Mouse (Mus musculus): ENCODE data around the gene Rccd1.

The Rccd1 gene

GRCm38 (mm10) chr7:80324043-80324815 is at the start of gene Rccd1:
Gene Rccd1 (minus strand): TSS chr7:80324454.
- peak; percentile 99 for DNase-seq (ENCODE audit: low read depth, low spot score)

GRCm38 (mm10) chr7:80373850-80374249 is 49.6 kb upstream of the Rccd1 start:
- DNase-seq (ENCODE audit: low read depth, low spot score): no peak

- DNase-seq (ENCODE audit: low read depth, low spot score): no peak
Measured at GRCm38 (mm10) chr7:80373352-80373751, 49.1 kb upstream of the Rccd1 start.

DNA sequence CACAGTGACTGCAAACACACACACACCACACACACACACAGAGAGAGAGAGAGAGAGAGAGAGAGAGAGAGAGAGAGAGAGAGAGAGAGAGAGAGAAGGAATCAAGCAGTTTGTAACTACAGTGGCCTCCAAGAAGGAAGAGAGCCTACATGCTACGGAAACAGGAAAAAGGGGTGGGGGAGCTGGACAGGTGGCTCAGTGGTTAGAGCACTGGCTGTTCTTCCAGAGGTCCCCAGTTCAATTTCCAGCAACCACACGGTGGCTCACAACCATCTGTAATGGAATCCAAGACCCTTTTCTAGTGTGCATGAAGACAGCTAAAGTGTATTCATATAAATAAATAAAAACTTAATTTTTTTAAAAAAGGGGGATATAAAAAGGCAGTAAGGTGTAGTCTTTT is 48.4 kb upstream of the Rccd1 start:
- DNase-seq (ENCODE audit: low read depth, low spot score): no peak

DNA sequence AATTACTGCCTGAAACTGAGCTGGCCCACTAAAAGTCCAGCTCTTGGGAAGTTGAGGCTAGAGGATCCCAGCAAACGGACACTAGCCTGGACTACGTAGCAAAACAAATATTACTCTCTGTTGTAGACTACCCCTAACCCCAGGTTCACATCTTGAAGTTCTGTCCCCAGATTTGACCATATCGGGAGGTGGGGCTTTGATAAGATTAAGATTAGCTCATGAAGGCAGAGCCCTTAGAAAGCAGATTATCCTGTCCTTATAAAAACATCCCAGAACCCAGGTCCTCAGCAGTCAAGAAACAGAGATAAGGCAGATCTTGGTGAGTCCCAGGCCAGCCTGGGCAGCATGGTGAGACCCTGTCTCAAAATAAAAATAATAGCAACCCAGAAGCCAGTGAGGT is 47.9 kb upstream of the Rccd1 start:
- no peak for DNase-seq (ENCODE audit: low read depth, low spot score)

DNA sequence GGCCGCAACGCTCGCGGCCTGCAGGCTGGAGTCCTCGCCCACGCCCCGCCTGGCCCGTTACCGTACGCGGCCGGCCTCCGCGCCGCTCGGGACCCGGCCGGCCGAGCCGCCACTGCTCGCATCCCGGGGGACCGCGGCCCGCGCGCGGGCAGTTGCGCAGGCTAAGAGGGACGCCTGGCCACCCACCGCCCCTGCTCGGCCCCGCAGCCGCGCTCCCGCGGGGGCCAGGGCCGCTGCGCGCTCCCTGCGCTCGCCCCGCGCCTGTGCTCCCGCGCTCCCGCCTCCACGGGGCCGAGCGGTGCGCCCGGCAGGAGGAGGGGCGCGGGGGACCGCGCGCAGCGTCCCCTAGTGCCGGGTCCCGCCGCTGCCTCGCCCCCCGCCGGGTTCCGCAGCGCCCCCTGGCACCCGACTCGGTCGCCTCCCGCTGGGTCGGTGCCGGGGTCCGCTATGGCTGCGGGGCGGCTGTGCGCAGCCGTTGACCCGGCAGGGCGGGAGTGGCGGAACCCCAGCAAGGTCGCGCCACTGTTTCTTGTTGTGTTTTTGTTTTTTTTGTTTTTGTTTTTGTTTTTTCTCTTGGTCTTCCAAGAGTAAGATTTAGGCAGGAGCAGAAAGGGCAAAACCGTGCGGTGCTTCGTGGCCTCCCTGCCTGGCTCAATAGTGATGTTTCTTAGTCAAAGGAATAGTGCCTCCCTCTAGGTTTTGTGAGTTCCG is 46.9 kb upstream of the Rccd1 start, which contains the start of gene Man2a2:
Gene Man2a2, minus strand, starts transcription at position 335 of the 711 bp plus-strand sequence.
- no peak for DNase-seq (ENCODE audit: low read depth, low spot score)

DNA sequence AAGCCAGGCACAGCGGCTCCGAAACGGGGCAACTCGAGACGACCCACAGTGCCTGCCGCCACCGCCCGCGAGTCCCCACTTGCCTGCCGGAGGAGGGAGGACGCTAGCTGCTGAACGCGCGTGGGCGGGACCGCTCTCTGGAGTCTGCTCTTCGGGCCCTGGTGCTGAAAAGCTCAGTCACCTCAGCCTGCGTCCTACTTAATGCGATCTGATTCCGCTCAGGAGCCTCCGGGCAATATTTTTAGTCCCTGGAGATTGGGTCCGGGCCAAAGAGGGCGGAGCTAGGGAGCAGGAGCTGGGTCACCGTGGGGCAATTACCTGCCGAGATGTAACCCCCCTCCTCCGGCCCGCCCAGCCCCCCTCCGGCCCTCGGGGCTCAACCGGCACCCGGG is 46.4 kb upstream of the Rccd1 start:
- peak; percentile 76 for DNase-seq (ENCODE audit: low read depth, low spot score)

- DNase-seq (ENCODE audit: low read depth, low spot score): no peak
Measured at GRCm38 (mm10) chr7:80369967-80370431, 45.7 kb upstream of the Rccd1 start.

GRCm38 (mm10) chr7:80369461-80369860 is 45.2 kb upstream of the Rccd1 start:
- DNase-seq (ENCODE audit: low read depth, low spot score): no peak

DNA sequence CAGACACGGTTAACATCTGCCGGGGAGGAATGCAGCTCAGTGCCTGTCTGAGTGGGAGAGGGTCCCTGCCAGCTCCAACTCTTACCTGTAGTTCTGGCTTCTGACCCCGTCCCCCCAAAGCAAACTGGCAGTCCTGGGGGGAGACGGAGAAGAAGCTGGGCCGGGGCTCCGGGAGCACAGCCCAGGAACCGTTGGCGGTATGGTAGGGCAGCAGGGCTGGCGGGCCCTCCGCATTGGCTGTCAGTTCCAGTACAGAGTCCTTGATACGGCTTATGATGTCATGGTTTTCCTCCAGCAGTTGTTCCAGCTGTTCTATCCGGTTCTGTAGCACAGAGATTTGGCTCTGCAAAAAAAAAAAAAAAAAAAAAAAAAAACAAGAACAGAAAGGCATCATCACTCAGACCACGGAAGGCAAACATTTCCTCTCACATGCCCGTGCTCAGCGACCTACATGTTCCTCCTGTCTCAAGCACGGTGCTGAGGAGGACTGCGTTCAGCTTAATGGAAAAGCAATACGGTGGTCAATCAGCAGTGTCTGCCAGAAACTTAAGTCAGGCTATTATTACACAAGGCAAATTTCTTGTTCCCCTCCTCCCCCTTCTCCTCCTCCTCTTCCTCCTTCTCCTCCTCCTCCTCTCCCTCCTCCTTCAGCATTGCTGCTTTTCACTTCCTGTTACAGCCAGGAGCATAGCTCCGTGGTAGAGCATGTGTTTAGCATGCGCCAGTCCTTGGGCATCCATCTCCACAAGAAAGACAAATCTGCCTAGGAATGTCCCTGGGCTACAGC is 44.6 kb upstream of the Rccd1 start:
- no peak for DNase-seq (ENCODE audit: low read depth, low spot score)

GRCm38 (mm10) chr7:80368009-80368408 is 43.8 kb upstream of the Rccd1 start:
- DNase-seq (ENCODE audit: low read depth, low spot score): no peak

GRCm38 (mm10) chr7:80367232-80367631 is 43.0 kb upstream of the Rccd1 start:
- no peak for DNase-seq (ENCODE audit: low read depth, low spot score)

DNA sequence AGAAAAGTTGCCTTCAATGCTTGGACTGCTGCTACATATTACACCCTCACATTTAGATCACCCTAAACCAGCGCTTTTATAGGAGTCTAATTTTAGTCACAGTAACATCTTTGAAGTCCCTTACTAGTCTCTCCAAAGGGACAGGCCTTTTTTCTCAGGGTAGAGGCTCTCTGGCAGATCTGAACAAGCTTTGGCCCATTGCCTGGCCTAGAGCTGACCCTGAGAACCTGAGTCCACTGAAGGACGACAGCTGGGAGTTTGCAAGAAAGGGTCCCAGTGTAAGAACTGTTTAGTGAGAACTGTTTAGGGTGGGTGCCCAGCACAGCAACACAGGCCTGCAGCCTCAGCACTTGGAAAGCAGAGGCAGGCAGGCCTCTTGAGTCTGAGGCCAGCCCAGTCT is 41.5 kb upstream of the Rccd1 start:
- DNase-seq (ENCODE audit: low read depth, low spot score): no peak

GRCm38 (mm10) chr7:80360435-80360834 is 36.2 kb upstream of the Rccd1 start:
- no peak for DNase-seq (ENCODE audit: low read depth, low spot score)

- DNase-seq (ENCODE audit: low read depth, low spot score): no peak
Measured at GRCm38 (mm10) chr7:80358039-80358438, 33.8 kb upstream of the Rccd1 start.

- DNase-seq (ENCODE audit: low read depth, low spot score): no peak
Measured at GRCm38 (mm10) chr7:80357156-80357555, 32.9 kb upstream of the Rccd1 start.

DNA sequence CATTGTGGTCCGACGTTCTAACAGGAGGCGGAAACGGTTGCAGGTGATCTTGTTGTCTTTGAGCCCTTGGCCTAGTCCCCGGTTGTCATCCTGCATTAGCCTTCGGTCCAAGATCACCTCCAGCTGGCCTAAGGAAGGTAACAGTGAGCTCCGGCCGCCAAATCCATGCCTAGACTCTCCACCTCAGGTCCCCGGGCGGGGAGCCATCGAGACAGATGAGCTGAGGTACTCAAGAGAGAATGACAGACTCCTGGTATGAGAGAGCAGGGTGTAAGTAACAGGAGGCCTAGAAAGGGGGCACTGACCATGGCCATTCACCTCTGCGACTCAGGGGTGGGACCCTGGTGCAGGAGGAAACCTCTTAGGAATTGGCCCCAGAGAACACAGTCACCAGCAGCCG is 32.1 kb upstream of the Rccd1 start:
- no peak for DNase-seq (ENCODE audit: low read depth, low spot score)

DNA sequence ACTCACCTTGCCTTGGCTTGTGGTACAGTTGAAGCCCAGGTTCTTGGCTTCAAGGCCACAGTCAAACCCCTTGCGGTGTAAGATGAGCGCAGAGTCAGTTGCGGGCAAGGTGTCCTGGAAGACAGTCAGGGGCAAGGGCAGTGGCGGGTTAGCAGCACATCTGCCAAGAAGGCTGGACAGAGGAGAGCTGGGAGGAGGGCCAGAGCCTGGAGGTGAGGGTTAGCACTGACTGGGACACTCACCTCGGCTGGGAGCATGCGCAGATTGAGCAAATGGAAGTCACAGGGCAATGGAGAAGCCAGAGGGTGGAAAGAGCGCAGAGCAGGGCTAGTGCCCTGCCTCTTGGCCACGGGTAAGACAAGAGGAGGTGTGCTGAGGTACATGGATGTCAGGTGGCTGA is 28.7 kb upstream of the Rccd1 start:
- no peak for DNase-seq (ENCODE audit: low read depth, low spot score)

DNA sequence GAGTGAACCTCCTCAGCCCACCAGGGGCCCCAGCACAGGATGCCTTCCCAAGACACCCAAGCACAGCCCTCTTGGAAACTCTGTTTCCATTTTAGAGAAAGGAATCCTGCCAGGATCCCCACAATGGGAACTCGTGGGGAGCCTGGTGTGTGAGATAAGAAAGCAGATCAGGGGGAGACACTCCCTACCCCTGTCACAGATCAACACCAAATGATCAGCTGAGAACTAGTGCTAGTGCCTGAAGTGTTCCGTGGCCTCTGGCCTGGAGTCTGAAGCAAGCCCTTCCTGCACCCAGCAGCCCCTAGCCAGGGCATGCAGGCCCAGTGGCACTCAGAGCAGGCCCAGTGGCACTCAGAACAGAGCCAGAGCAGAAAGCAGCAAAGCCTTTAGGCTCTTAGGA is 26.6 kb upstream of the Rccd1 start:
- DNase-seq (ENCODE audit: low read depth, low spot score): no peak

- no peak for DNase-seq (ENCODE audit: low read depth, low spot score)
Measured at GRCm38 (mm10) chr7:80347670-80348586, 23.7 kb upstream of the Rccd1 start.

DNA sequence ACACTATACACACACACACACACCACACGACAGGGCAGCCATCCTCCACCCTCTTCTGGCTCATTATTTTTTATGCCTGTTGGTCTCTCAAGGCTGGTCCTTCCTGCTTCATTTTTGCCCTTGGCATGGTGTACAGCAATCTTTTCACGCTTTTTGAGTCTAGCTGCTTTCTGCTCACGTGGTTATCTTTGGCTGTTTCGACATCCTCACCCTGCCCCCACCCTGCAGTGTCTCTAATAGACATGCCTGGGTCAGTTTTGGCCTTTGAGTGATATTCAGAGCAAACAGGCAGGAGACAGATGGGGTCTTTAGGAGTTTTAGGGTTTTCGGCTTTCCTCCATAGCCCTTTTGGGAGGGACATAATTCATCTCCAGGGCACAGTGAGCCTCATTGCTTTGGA is 22.6 kb upstream of the Rccd1 start:
- no peak for DNase-seq (ENCODE audit: low read depth, low spot score)

Data from telencephalon, adult 2 months (tissue).